Mouse (Mus musculus) thymus, postnatal 14 days (tissue): ENCODE measurements around the gene Anapc15-ps.
"Not testable (repeated sequence)": the region's sequence is repeated elsewhere in the genome, so short reads cannot be mapped to it uniquely, and the experiment has no call there.

Experiments
- DNase-seq: peaks from one replicate; pipeline ENCODE4 v3.0.0; 2021

The Anapc15-ps gene

GRCm38 (mm10) chr10:95667371-95668030 is 5.8 kb downstream of the Anapc15-ps start:
- DNase-seq = no peak

- no peak for DNase-seq
These were observed 6.5 kb downstream of the Anapc15-ps start for GRCm38 (mm10) chr10:95666791-95667190.

GRCm38 (mm10) chr10:95665426-95665990 is 7.7 kb downstream of the Anapc15-ps start:
- DNase-seq = no peak

DNA sequence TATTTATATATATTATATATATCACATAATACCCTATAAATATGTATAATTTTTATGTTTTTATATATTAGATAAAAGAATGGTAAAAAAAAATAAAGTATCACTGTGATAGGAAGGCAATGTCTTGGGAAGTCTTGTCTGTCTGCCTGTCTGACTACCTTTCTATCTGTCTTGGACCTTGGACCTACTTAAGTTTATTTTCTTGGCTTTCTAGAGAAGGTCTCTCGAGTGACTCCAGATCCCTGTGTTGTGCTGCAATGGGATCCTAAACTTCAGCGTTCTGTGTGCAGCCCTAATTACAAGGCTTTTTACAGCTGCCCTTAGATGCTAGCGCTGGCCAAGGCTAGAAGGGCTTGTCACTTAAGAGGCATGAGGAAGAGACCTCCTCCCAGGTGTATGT is 8.6 kb downstream of the Anapc15-ps start:
- no peak for DNase-seq

DNA sequence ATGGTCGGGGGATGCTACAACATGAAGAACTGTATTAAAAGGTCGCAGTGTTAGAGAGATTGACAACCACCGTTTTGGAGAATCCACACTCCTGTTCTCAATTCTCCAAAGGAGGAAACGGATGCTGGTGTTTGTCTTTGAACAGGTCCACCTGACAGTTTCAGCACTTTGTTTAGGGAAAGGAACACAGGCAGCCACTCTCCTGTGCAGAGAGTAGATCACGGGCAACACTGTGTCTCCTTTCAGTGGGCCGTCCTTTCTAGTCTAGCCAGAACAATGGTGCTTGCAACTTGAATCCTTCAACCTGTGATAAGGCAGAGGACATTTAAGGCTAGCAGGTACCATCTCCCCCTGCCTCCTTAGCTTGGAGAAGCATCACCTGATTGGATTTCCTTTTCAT is 12.9 kb downstream of the Anapc15-ps start:
- no peak for DNase-seq

DNA sequence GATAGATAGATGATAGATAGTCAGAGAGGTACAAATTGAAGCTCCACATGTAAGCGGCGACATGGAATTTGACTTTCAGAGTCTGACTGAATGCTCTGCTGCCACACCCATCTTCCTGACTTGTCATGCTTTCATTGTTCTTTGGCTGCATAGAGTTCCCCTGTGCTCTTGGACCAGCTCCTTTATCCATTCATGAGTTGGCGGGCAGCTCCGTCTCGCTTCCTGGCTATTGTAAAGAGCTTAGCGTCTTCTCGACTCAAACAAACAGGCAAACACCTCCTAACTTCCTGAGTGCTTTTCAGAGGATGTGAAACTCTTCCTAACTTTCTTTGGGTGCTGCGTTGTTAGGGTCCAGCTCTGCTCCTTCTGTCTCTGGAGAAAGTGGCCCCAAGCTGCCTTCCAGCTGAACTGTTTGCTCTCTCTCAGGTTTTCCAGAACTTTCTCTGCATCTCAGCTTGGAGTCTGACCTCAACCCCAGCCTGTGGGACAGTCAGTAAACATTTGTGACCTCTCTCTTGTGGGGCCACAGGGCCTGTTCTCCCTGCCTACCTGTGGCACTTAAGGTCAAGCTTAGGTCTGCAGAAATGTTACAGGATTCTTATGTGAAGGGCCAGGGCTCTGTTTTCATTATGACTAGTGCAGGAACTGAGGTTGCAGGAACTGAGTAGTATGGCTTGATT is 13.6 kb downstream of the Anapc15-ps start:
- no peak for DNase-seq

DNA sequence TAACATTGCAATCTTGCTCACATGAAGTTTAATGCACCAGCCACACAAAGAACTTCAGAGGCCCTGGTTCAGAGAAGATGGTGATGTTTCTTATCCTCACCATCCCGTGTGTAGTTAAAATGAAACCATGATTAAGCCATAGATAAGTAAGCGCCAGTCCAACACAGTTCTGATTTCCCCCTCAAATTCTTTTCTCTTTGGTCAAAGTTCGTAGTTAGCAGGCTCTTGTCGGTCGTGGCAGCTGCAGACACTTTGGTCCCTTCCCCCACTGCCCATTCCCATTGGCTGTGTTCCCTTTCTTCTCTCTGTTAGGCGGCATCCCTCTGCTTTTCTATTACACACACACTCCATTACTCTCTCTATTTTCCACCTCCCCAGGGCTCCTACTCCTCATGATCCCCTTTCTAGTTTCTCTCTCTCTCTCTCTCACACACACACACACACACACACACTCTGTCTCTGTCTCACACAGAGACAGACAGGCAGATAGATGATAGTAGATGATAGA is 14.4 kb downstream of the Anapc15-ps start:
- DNase-seq = no peak

DNA sequence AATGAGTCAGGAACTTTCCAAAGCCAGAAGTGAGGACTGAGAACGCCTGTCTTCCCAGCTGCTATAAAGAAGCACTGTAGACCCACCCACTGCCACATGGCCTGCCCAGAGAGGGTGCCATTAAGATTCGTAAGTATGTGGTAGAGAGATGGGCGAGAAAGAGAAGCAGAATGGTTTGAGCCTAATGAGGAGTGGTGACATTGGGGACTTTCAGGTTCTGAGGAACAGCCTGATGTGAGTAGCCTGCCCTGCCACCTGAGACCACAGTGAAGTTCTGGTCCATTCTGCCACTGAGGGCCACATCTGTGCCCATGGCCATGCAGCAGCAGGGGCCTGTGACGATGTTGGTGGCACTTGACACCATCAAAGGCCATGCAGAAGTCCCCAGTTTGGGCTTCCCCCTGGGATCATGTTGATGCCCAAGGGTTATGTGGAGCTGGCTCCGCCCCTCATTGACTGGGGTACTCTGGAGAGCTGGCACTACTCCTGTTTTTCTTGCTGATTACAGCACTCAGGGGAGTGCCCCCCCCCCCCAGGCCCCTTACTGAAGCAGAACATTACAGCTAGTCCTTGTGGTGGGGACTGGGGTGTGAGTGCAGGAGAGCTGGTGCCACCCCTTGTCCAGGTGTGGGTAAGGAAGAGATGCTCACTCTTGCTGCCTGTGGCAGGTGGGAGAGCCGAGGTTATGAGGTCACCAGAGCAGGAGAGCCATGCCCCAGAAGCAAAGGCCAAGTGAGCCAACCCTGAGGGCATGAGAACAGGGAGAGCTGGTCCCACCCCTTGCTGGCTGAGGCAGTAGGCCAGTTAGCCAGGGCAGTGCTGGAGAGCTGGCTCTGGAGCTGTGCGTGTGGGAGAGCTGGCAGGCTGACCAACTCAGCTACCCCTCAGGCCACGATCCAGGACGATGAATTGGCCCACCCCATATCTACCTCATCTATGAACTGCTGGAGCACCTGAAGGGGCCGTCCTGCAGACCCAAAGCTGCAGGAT is 16.7 kb downstream of the Anapc15-ps start:
- no peak for DNase-seq

- no peak for DNase-seq
These were observed 21.1 kb downstream of the Anapc15-ps start for GRCm38 (mm10) chr10:95652131-95652530.

DNA sequence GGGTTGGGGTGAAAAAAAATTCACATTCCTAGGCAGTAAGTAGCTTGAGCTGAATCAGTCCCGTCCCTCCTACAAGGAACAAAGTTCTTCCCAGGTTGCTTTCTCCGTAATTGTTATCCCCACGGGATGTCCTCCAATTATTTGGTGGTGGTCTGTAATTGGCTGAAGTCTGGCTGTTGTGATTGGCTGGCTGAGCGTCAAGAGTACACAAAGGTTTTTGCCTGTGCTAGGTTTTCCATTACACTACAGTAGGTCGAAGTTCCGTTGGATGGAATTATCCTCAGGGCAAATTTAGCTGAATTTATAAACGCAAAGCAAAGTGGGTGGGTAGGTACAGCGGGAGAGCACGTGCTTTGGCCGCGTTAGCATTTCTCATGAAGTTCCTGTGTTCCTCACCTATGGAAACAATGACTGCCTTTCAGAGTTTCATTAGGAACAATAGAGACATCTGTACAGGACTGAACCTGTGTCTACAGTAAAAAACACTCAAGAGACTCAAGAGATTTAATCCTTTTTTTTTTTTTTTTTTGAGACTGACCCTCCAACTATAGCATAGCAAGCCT is 24.8 kb downstream of the Anapc15-ps start:
- DNase-seq = no peak

DNA sequence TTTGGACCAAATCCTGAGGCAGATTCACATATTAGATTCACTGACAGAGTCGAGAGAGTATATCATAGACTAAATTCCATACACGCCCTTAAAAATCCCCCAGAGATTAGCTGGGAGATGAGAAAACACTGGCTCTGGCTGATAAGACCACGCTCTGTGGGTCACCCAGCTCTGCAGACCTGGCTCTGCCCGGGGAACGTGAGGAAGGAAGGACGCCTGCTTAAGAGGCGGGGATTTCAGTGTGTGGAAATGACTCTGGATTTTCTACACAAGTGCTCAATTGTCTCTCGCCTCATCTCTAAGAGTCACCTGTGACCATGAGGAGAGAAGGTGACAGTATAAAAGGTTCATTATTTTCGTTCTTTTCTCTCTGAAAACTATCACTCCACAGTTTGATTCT is 26.1 kb downstream of the Anapc15-ps start:
- DNase-seq = no peak

GRCm38 (mm10) chr10:95646576-95646975 is 26.7 kb downstream of the Anapc15-ps start:
- DNase-seq = no peak

GRCm38 (mm10) chr10:95643696-95644360 is 29.4 kb downstream of the Anapc15-ps start:
- DNase-seq = no peak

GRCm38 (mm10) chr10:95643042-95643441 is 30.2 kb downstream of the Anapc15-ps start:
- no peak for DNase-seq

DNA sequence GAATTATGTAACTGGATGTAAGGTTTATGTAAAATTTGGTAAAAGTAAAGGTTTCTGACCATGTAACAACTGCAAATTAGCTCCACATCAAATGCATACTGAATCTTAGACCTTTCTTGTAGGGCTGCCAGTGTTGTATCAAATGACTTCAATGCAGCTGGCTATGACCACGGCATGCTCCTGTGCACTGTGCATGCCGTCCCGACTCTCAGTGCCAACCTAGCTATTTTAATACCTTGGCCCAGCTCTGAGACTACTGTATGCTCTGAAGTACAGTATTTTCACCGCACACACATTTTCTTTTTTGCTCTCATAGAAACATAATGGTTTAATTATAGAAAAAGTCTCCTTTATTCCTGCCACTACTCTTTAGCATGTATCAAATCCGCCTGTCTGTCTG is 31.9 kb downstream of the Anapc15-ps start:
- DNase-seq = no peak

DNA sequence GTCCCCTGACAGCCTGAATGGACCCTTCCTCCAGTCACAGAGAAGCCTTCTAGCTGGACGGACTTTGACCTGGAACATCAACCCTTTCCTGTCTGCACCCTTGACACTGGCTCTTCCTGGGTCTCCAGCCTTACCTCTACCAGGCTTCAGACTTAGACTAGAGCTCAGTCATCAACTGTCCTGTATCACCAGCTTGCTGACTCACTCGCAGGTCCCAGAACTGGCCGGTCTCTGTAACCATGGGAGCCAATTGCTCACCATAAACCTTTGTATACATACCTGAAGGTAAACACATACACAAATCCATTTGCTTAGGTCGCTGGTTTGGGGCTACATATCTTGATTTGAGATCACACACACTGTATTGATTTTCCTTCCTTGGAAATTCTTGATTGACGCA is 33.8 kb downstream of the Anapc15-ps start:
- no peak for DNase-seq

GRCm38 (mm10) chr10:95634751-95635150 is 38.5 kb downstream of the Anapc15-ps start:
- DNase-seq = no peak

DNA sequence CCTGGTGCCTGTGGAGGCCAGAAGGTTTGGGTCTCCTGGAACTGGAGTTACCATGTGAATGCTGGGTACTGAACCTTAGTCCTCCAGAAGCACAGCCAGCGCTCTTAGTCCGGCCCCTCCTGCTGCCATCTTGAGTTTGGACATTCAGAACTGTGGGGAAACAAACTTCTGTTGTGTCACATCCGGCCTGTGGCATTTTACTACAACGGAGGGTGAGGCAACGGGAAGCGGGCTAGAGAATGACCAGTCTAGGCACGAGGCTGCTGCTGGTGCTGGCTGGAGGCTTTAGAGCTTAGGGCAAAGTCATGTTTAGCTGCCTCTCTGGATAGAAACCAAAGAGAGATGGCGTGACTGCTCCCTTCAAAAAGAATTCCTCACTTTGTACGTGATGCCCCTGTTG is 39.0 kb downstream of the Anapc15-ps start:
- no peak for DNase-seq

GRCm38 (mm10) chr10:95631568-95631967 is 41.7 kb downstream of the Anapc15-ps start:
- no peak for DNase-seq

- DNase-seq = no peak
These were observed 42.4 kb downstream of the Anapc15-ps start for GRCm38 (mm10) chr10:95630726-95631345.

DNA sequence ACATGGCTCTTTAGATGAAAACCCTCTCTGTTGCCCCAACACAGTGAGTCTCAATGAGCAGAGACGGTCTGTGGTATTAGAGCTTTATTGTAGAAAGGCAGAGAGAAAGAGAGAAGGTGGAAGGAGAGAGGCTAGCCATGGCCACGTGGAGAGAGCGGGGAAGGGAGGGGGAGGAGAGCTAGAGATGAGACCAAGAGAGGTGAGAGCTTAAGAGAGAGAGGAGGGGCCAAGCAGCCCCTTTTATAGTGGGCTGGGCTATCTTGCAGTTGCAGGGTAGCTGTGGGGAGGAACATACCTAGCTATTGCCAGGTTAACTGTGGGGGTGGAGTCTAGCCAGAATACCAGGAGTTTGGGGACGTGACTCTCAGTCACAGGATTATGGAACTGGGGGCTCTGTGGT is 43.1 kb downstream of the Anapc15-ps start:
- not testable (repeated sequence) for DNase-seq

- no peak for DNase-seq
These were observed 44.9 kb downstream of the Anapc15-ps start for GRCm38 (mm10) chr10:95628338-95628737.
